Mouse (Mus musculus) CH12.LX (cell line): ENCODE data around the gene 1700008O03Rik. TPM values are rescaled to one million over a fixed set of nuclear protein-coding genes. Genes with fewer than 3 reads are reported as not detected.

Experiments
- DNase-seq: peaks from one replicate; pipeline ENCODE4 v3.0.0-alpha.2; 2013; ENCODE audit errors: extremely low read depth
- H3K27ac ChIP-seq: 2 replicates; pipeline ENCODE4 v1.5.1; 2012; ENCODE audit warnings: low read depth, mild to moderate bottlenecking, control low read depth, moderate library complexity; ENCODE audit not compliant: insufficient read depth
- H3K27me3 ChIP-seq: replicated peaks from 2 replicates; pipeline ENCODE3; 2012; ENCODE audit warnings: inconsistent platforms
- H3K36me3 ChIP-seq, 2 experiments: replicated peaks in 1 of 2; 2 replicates each; pipeline versions ENCODE3 to v1.6.1; 2012; ENCODE audit warnings: inconsistent platforms in 1 of 2, low read length in 1 of 2, mild to moderate bottlenecking in 1 of 2, mixed read lengths in 1 of 2, moderate library complexity in 1 of 2; ENCODE audit not compliant: control insufficient read depth in 1 of 2, insufficient read depth in 1 of 2
- H3K4me1 ChIP-seq, 2 experiments: 2 replicates each; pipeline ENCODE4 v1.6.1; 2012; ENCODE audit warnings: inconsistent platforms in 1 of 2, moderate library complexity in 1 of 2; ENCODE audit not compliant: insufficient read depth in 2 of 2, control insufficient read depth in 1 of 2
- H3K4me2 ChIP-seq: 2 replicates; pipeline ENCODE4 v1.6.1; 2012; ENCODE audit warnings: low read depth, mild to moderate bottlenecking, control low read depth; ENCODE audit not compliant: poor library complexity, insufficient read depth, severe bottlenecking
- H3K4me3 ChIP-seq, 3 experiments: fragments of 150-350 bp in 1 of 3; sonication (generic) in 1 of 3; replicated peaks in 1 of 3; 2 replicates each; pipeline versions ENCODE3 to v1.5.1; 2011 to 2012; ENCODE audit warnings: low read depth in 2 of 3, low read length in 2 of 3, mild to moderate bottlenecking in 2 of 3, moderate library complexity in 2 of 3, control low read depth in 1 of 3, improper control_type of control experiment in 1 of 3, inconsistent platforms in 1 of 3, mixed read lengths in 1 of 3; ENCODE audit not compliant: poor library complexity in 1 of 3
- H3K79me2 ChIP-seq: replicated peaks from 2 replicates; pipeline ENCODE4 v1.6.1; 2012; ENCODE audit warnings: mild to moderate bottlenecking, moderate library complexity; ENCODE audit not compliant: control insufficient read depth, poor library complexity, insufficient read depth, severe bottlenecking; ENCODE audit errors: extremely low read depth
- H3K9ac ChIP-seq: 2 replicates; pipeline ENCODE4 v1.6.1; 2012; ENCODE audit warnings: low read depth, mild to moderate bottlenecking, control low read depth, moderate library complexity; ENCODE audit not compliant: insufficient read depth
- H3K9me3 ChIP-seq: replicated peaks from 2 replicates; pipeline ENCODE3; 2012; ENCODE audit warnings: low read length, inconsistent platforms, mixed read lengths
- CHD1 ChIP-seq: IDR thresholded peaks from 2 replicates; pipeline ENCODE4 v1.6.1; 2012; ENCODE audit warnings: low read depth, low read length, improper control_type of control experiment, inconsistent platforms
- CHD2 ChIP-seq: IDR thresholded peaks from 2 replicates; pipeline ENCODE4 v1.6.1; 2011; ENCODE audit warnings: low read length, improper control_type of control experiment
- CTCF ChIP-seq, 2 experiments: IDR thresholded peaks in 1 of 2; conservative IDR thresholded peaks in 1 of 2; 2 replicates each; pipeline ENCODE4 v1.5.1; 2011 to 2012; ENCODE audit warnings: low read depth in 2 of 2, low read length in 2 of 2, improper control_type of control experiment in 1 of 2, inconsistent platforms in 1 of 2, mild to moderate bottlenecking in 1 of 2, moderate library complexity in 1 of 2
- E2F4 ChIP-seq: IDR thresholded peaks from 2 replicates; pipeline ENCODE4 v1.6.1; 2011; ENCODE audit warnings: low read depth, low read length, improper control_type of control experiment; ENCODE audit not compliant: insufficient replicate concordance
- ELF1 ChIP-seq: IDR thresholded peaks from 2 replicates; pipeline ENCODE4 v1.6.1; 2014; ENCODE audit warnings: low read depth, mild to moderate bottlenecking, inconsistent platforms, low read length, improper control_type of control experiment
- EP300 ChIP-seq: IDR thresholded peaks from 2 replicates; pipeline ENCODE4 v1.6.1; 2011; ENCODE audit warnings: low read length, improper control_type of control experiment
- IRF4 ChIP-seq: IDR thresholded peaks from 2 replicates; pipeline ENCODE4 v1.6.1; 2014; ENCODE audit warnings: low read depth, mild to moderate bottlenecking, inconsistent platforms, low read length, improper control_type of control experiment
- MAX ChIP-seq: IDR thresholded peaks from 2 replicates; pipeline ENCODE4 v1.6.1; 2011; ENCODE audit warnings: low read length, improper control_type of control experiment
- MAZ ChIP-seq: IDR thresholded peaks from 2 replicates; pipeline ENCODE4 v1.6.1; 2012; ENCODE audit warnings: low read depth, mild to moderate bottlenecking, inconsistent platforms, low read length, improper control_type of control experiment, moderate library complexity
- MXI1 ChIP-seq: IDR thresholded peaks from 2 replicates; pipeline ENCODE4 v1.6.1; 2011; ENCODE audit warnings: mild to moderate bottlenecking, low read depth, low read length, improper control_type of control experiment
- MYC ChIP-seq: IDR thresholded peaks from 2 replicates; pipeline ENCODE4 v1.6.1; 2011; ENCODE audit warnings: low read depth, mild to moderate bottlenecking, improper control_type of control experiment, low read length
- PAX5 ChIP-seq: IDR thresholded peaks from 2 replicates; pipeline ENCODE4 v1.6.1; 2012; ENCODE audit warnings: low read length, inconsistent platforms, mixed read lengths
- POLR2AphosphoS2 ChIP-seq: IDR thresholded peaks from 2 replicates; pipeline ENCODE4 v1.6.1; 2011; ENCODE audit warnings: low read depth, low read length, improper control_type of control experiment
- RAD21 ChIP-seq: IDR thresholded peaks from 2 replicates; pipeline ENCODE4 v1.6.1; 2011; ENCODE audit warnings: low read depth, mild to moderate bottlenecking, low read length, improper control_type of control experiment, moderate library complexity
- RCOR1 ChIP-seq: conservative IDR thresholded peaks from 2 replicates; pipeline ENCODE4 v1.6.1; 2012; ENCODE audit warnings: low read depth, mild to moderate bottlenecking, inconsistent platforms, low read length, improper control_type of control experiment
- SMC3 ChIP-seq: IDR thresholded peaks from 2 replicates; pipeline ENCODE4 v1.6.1; 2011; ENCODE audit warnings: low read depth, low read length, improper control_type of control experiment
- TCF12 ChIP-seq: IDR thresholded peaks from 2 replicates; pipeline ENCODE4 v1.6.1; 2014; ENCODE audit warnings: low read depth, mild to moderate bottlenecking, inconsistent platforms, low read length, improper control_type of control experiment
- USF2 ChIP-seq: conservative IDR thresholded peaks from 2 replicates; pipeline ENCODE4 v1.6.1; 2011; ENCODE audit warnings: low read depth, low read length, improper control_type of control experiment
- ZKSCAN1 ChIP-seq: IDR thresholded peaks from 2 replicates; pipeline ENCODE4 v1.6.1; 2012; ENCODE audit warnings: low read depth, inconsistent platforms, low read length, improper control_type of control experiment, borderline replicate concordance
- dilution Hi-C: fragments of 300-500 bp; cut with MboI; formaldehyde crosslinking; loops from 2 replicates; pipeline ENCODE4 v1.14.3; 2020; ENCODE audit warnings: low sequenced_read_pairs; ENCODE audit not compliant: extremely low pct_unique_long_range_greater_than_20kb, extremely low pct_ligation_motif_present
- in situ Hi-C: fragments of 300-500 bp; cut with MboI; formaldehyde crosslinking; loops from 3 replicates; pipeline ENCODE4 v1.14.3; 2019; ENCODE audit warnings: low sequenced_read_pairs, low pct_ligation_motif_present, low pct_unique_long_range_greater_than_20kb, mixed read lengths
- polyA plus RNA-seq: library from polyadenylated mRNA; unstranded; fragments of >175 nt; gene quantifications from 2 replicates; pipeline ENCODE4 v1.2.1, GENCODE M21; 2012; ENCODE audit warnings: low read depth; ENCODE audit not compliant: insufficient read length
- total RNA-seq, 2 experiments: library from RNA; depleted of rRNA; stranded (reverse); fragments of 300-350 nt in 1 of 2; fragments of >200 nt in 1 of 2; gene quantifications; 2 replicates each; pipeline ENCODE4 v1.2.3; 2012 to 2014

Gene 1700008O03Rik
- total and polyA plus RNA-seq, 3 experiments = 0.74 to 0.81 TPM; not detected in 1

GRCm38 (mm10) chr7:44312484-44312883 lies 73.1 kb downstream of the 1700008O03Rik start:
- H3K4me1 ChIP-seq = peaks cover 22 to 49% of the 10 kb centered on the region in 2 experiments
- H3K27ac ChIP-seq = no peak overlapping the region
- H3K9me3 ChIP-seq = no peaks in the 10 kb centered on the region
- peaks cover 60% of the 10 kb centered on the region for H3K27me3 ChIP-seq
- TF ChIP-seq CTCF (conservative IDR thresholded peaks at IDR 0.05 in 1 of 2, IDR thresholded peaks at IDR 0.05 in 1 of 2; ENCODE audit: low read depth in 2 of 2, low read length in 2 of 2) = no peak
- no peak for TF ChIP-seq MAZ
- no peak for TF ChIP-seq IRF4
- TF ChIP-seq POLR2AphosphoS2 = no peak
- no peak for TF ChIP-seq MXI1
- TF ChIP-seq ZKSCAN1 = no peak
- no peak for TF ChIP-seq MAX
- TF ChIP-seq RAD21 = no peak
- TF ChIP-seq, all 38 proteins: peak for 0
- in situ Hi-C loops = no loop called here
- no peak for DNase-seq
- Histone ChIP-seq H3K4me3 (no peak overlapping the region), H3K9ac (no peak overlapping the region), H3K36me3 (no peaks in the 10 kb centered on the region), H3K79me2 (no peaks in the 10 kb centered on the region), H3K4me2 (no peak overlapping the region)
- dilution Hi-C loops = no loop called here

- DNase-seq = peak; percentile 70
- TF ChIP-seq RAD21 (peak; percentile 52), PAX5 (no peak), MXI1 (0 out of 2 replicates have a peak, but pooled peaks have one; percentile 14), CTCF (conservative IDR thresholded peaks at IDR 0.05 in 1 of 2, IDR thresholded peaks at IDR 0.05 in 1 of 2; ENCODE audit: low read depth in 2 of 2, low read length in 2 of 2) (peak in 1 of 2 experiments; percentile 68; a peak in 2 of 4 replicates), MYC (peak; percentile 67; the same call in 1 of the 2 replicates), EP300 (no peak), CHD2 (no peak), RCOR1 (no peak), E2F4 (no peak), CHD1 (no peak), ELF1 (no peak), USF2 (no peak), POLR2AphosphoS2 (no peak), TCF12 (0 out of 2 replicates have a peak, but pooled peaks have one; percentile 11), MAX (peak; percentile 73), SMC3 (peak; percentile 71)
Measured at GRCm38 (mm10) chr7:44311713-44312304, 73.8 kb downstream of the 1700008O03Rik start.

More at GRCm38 (mm10) chr7:44311713-44312304, 73.8 kb downstream of the 1700008O03Rik start:
- H3K27me3 ChIP-seq = peaks cover 67% of the 10 kb centered on the region
- H3K4me2 ChIP-seq = peak overlapping the region; percentile 22; the same call in 1 of the 2 replicates
- H3K4me3 ChIP-seq = no peak overlapping the region
- dilution Hi-C loops = no loop called here
- peaks cover 17 to 45% of the 10 kb centered on the region in 2 experiments for H3K4me1 ChIP-seq
- H3K9me3 ChIP-seq = no peaks in the 10 kb centered on the region
- no peak overlapping the region for H3K27ac ChIP-seq
- H3K9ac ChIP-seq = no peak overlapping the region
- no peaks in the 10 kb centered on the region for H3K79me2 ChIP-seq
- in situ Hi-C loops = no loop called here
- H3K36me3 ChIP-seq = no peaks in the 10 kb centered on the region
